Mouse (Mus musculus) liver, postnatal 0 days (tissue): ENCODE measurements around the gene Gm5447.

Experiments used
- CTCF ChIP-seq: sonication (generic); IDR thresholded peaks from 2 replicates; pipeline ENCODE4 v1.5.1; 2016; ENCODE audit warnings: antibody characterized with exemption, low read depth
- EP300 ChIP-seq: IDR thresholded peaks from 2 replicates; pipeline ENCODE4 v1.6.1; 2016; ENCODE audit warnings: antibody characterized with exemption, low read depth, mild to moderate bottlenecking

- no peak for TF ChIP-seq CTCF
- no peak for TF ChIP-seq EP300
These were observed 26.5 kb upstream of the Gm5447 start, which contains the start of gene Hus1b for GRCm38 (mm10) chr13:30947540-30947939.
